Mouse (Mus musculus): Measurements from ENCODE around the gene Stx4a.
"Not testable (repeated sequence)": the region's sequence is repeated elsewhere in the genome, so short reads cannot be mapped to it uniquely, and the experiment has no call there.

Gene Stx4a

GRCm38 (mm10) chr7:127824176-127824871 lies at the start of gene Stx4a, which contains the start of gene Stx1b:
TSS of gene Stx4a (plus strand) at chr7:127824294.
TSS of gene Stx1b (minus strand) at chr7:127824549.
- DNase-seq, result no peak

DNA sequence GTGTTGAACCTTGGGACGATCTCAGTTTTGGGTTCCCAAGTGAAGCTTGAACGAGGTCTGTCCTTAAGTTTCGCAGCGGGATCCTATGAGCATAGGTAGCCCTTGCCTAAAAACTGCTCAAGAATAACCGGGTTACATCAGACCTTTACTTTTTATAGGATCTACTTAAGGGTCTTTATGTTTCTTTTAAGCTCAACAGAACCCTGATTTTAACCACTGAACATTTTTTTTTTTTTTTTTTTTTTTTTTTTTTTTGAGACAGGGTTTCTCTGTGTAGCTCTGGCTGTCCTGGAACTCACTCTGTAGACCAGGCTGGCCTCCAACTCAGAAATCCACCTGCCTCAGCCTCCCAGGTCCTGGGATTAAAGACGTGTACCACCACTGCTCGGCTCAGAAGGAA lies 48.3 kb upstream of the Stx4a start:
- not testable (repeated sequence) for DNase-seq

DNA sequence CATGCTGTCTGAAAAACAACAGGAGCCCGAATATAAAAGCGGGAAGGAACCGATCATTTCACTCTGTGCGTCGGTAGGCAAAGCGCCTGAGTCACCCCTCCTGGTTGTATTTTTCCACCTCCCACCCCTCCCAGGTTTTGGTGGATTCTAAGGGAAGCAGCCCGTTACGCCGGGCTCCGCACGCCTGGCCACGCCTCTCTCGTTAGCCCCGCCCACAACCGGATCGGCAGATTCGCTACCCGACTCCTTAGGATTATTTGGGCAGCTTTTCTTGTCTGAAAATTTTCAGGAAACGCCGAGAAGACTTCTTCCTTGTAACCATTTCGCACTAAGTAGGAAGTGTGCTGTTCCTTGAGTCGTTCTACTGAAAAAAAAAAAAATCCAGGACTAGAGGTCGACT lies 47.7 kb upstream of the Stx4a start, which contains the start of gene Setd1a:
TSS of gene Setd1a (plus strand) at position 245 of the 400 bp plus-strand sequence.
- DNase-seq, result peak; percentile 81

- peak; percentile 95 for DNase-seq
Observed at GRCm38 (mm10) chr7:127776878-127777473, 47.1 kb upstream of the Stx4a start.

DNA sequence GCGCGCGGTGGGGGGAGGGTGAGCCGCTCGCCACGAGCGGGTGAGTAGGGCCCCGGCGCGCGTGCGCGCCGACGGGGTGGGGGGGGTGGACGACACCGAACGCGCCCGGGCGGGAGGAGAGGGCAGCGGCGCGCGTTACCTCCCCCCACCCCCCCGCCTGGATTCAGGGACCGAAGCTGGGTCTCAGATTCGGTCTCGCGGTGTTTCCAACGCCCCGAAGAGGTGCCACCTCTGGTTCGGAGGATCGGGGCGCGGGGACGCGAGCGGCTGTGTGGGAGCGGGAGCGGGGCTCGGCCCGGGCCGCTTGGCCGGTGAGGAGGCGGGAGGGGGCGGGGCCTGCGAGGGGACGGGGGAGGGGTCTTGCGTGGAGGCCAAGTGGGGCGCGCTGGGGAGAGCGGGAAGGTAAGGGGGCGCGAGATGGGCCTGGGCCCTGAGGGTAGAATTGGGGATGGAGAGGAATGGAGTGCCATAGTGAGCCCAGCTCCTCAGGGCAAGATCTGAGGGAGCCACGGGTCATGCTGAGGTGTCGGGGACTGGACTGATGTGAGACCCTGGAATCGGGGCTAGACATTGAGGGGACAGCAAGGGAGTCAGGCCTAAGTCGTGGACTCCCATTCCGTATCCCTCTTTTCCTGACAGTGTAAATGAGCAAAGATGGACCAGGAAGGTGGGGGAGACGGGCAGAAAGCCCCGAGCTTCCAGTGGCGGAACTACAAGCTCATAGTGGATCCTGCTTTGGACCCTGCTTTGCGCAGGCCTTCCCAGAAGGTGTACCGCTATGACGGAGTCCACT lies 46.4 kb upstream of the Stx4a start:
- peak; percentile 54 for DNase-seq

DNA sequence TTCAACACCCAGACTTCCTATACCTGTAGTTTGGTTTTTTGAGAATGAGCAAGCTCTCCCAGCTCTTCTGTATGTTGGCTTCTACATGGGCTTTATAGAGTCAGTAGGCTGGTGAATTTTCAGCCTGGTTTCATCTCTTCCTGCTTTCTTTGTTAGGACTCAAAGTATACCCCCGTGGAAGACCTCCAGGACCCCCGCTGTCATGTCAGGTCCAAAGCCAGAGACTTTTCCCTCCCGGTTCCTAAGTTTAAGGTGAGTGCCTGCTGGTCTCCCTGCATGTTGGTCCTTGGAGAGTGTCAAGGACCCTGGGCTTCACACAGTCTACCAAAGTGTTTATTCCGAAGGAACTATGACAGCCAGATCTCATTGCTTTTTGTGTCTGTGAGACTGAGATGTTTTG lies 45.7 kb upstream of the Stx4a start:
- DNase-seq, result no peak

- no peak for DNase-seq
Observed at GRCm38 (mm10) chr7:127785308-127785707, 38.8 kb upstream of the Stx4a start, which contains the start of gene Gm49388. TSS of gene Gm49388 (plus strand) at chr7:127785608.

- DNase-seq, result no peak
Observed at GRCm38 (mm10) chr7:127797076-127797845, 26.8 kb upstream of the Stx4a start.

GRCm38 (mm10) chr7:127798591-127798990 lies 25.5 kb upstream of the Stx4a start:
- DNase-seq, result no peak

DNA sequence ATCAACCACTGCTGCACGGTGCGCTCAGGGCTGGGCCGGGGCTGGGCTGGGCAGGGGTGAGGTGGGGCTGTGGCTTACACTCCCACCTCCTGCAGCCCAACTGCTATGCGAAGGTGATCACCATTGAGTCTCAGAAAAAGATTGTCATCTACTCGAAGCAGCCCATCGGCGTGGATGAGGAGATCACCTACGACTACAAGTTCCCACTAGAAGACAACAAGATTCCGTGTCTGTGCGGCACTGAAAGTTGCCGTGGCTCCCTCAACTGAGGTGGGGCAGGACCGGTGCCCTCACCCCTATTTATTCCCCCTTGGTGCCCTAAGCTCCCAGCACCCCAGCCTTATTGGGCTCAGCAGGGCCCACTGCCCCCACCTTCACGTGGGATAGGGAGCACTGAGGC lies 24.9 kb upstream of the Stx4a start:
- no peak for DNase-seq

DNA sequence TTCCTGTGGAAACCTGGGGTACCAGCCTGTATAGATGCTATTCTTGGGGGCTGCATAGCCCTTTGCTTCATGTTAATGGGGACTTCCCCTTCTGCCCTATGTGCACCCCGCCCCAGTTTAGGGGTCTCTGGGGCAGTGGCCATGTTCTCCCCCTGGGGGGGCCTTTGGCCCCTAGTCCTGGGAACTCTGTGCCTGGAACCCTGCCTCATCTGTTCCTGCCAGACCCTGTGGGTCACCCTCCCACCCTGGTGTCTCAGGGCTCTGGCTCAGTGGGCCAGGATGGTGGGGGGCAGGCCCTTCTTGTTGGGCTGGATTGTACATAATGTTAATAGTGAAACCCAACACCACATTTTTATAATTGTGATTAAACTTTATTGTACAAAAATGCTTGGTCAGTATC lies 24.4 kb upstream of the Stx4a start:
- no peak for DNase-seq

- peak; percentile 93 for DNase-seq
Observed at GRCm38 (mm10) chr7:127800435-127801009, 23.6 kb upstream of the Stx4a start, which contains the start of gene Hsd3b7. TSS of gene Hsd3b7 (plus strand) at chr7:127800604.

DNA sequence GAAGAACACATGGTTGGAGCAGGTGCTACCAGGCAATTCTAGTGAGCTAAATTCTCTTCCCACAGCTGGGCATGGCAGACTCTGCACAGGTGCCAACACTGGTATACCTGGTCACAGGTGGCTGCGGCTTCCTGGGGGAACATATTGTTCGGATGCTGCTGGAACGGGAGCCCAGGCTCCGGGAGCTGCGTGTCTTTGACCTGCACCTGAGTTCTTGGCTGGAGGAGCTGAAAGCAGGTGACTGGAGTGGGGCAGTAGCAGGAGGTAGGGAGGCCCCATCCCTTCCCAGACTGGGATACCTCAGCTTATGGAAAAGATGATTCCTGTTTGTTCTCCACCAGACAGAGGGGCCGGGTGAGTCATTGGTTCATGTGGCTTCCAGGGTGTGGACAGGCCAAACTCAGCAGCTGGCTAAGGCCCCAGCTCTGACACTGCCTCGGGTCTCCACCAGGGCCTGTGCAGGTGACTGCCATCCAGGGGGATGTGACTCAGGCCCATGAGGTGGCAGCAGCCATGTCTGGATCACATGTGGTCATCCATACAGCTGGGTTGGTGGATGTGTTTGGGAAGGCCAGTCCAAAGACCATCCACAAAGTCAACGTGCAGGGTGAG lies 23.0 kb upstream of the Stx4a start:
- no peak for DNase-seq

DNA sequence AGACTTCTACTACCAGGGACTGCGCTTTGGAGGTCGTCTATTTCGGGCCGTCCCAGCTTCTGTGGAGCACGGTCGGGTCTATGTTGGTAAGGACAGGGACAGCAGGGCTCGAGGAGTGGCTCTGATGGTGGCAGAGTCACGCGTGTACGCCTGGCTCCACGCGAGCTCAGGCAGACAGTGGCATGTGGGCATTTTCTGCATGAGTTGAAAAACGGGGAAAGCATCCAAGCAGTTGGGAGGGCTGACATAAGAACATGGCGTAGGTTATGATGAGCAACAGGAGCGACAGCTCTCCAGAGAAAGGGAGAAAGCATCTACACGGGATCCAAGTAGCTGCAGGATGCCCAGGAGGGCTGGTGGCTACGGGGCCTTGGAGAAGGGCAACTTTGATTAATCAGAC lies 21.8 kb upstream of the Stx4a start:
- no peak for DNase-seq

DNA sequence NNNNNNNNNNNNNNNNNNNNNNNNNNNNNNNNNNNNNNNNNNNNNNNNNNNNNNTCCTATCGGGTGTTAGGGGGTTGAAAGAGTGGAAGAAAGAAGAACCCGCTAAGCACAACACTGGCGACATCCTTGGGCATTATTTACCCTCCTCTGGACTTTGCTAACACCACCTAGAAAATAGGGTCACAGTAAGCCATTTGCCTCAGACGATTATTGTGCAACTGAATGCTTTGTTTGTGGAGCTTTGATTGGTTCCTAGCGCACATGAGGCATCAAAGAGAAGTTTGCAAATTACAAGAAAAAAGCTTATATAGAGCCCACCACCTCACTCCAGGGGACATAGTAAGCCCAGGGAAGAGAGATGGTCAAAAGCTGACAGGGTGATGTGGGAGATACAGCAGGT lies 15.3 kb upstream of the Stx4a start:
- no peak for DNase-seq

- DNase-seq, result no peak
Observed at GRCm38 (mm10) chr7:127809846-127810245, 14.2 kb upstream of the Stx4a start.

DNA sequence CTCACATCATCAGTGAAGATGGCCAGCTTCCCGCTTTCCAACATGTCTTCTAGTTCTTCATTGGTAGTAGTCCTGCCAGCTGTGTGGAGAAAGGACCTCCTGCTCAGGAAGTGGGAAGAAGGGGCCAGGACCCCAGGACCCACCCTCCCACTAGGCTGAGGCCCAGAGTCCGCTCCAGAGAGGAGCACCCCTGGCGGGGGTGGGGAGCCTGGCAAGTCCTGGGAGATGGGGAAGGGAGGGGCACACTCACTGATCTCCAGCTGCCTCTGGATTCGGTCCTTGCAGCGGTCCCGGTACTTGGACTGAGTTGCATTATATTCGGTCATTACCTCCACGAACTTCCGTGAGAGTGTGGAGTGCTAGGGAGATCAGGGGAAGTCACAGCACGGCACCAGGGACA lies 13.4 kb upstream of the Stx4a start:
- DNase-seq, result no peak

DNA sequence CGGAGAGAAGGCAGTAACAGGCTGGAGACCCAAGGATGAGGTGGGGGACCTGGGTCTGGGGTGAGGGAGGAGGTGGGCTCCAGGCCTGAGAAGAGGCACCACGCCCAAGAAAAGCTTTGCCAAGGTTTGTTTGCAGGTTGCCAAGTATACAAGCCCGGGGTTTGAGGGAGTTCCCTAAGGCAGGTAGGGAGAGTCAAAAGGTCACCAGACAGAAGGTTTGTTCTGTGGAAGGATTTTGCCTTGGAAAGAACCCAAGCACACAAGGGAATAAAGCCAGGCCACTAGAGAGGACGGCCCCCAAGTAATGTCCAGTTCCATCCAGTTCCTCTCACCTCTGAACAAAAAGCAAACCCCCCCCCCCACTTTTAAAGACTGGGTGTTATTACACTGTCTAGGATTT lies 12.9 kb upstream of the Stx4a start:
- DNase-seq, result no peak

DNA sequence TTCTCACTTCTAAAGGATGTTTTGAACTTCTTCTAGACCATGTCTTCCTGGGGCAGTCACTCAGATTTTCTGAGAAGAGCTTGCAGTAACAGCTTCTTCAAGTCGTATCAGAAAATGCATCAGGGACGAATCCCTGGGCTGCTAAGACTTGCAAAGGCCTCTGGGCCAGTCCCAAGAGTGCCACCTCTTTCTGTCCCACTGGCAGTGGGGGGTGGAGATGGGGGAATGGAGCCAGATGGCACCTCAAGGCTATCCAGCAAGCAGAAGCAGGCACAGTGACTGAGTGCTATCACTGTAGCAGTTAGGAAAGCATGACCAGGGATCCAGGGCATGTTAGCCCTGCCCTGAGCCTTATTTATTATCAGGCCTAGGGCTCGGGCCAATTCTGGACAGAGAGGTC lies 11.8 kb upstream of the Stx4a start:
- DNase-seq, result no peak

GRCm38 (mm10) chr7:127813821-127814220 lies 10.3 kb upstream of the Stx4a start:
- DNase-seq, result no peak

GRCm38 (mm10) chr7:127814241-127814921 lies 9.7 kb upstream of the Stx4a start:
- peak; percentile 46 for DNase-seq

All from kidney, adult 11 months (tissue).